Mouse (Mus musculus) brain, embryonic 14.5 days (tissue): Measurements from ENCODE around the gene Slc22a20.

Source experiments
- CTCF ChIP-seq: fragments of 200-500 bp; IDR thresholded peaks from 2 replicates; pipeline ENCODE4 v1.5.1; 2012; ENCODE audit warnings: inconsistent platforms, mild to moderate bottlenecking, moderate library complexity, borderline replicate concordance; ENCODE audit not compliant: insufficient read depth, insufficient read length; ENCODE audit errors: extremely low read depth
- POLR2A ChIP-seq: fragments of 200-500 bp; IDR thresholded peaks from 2 replicates; pipeline ENCODE4 v1.6.1; 2012; ENCODE audit warnings: mild to moderate bottlenecking, inconsistent platforms, borderline replicate concordance; ENCODE audit not compliant: poor library complexity, insufficient read depth, insufficient read length, severe bottlenecking; ENCODE audit errors: extremely low read depth

DNA sequence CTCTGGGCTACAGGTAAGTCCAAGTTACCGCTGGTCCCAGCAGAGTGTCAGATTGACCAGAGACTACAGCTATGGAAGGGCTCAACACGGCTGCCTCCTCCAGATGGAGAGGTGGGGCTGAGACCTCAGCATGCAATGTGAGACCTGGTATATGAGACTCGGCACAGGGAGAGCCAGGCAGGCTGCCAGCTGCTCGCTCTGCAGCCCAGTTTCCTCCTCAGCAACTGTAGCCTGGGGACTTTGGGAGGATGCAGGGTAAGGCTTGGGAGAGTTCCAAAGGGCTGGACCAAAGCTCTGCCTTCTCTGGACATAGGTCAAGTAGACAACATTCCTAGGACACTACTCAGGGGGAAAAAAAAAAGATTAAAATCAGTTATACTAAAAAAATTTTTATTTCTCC lies 45.8 kb downstream of the Slc22a20 start:
- TF ChIP-seq POLR2A, result no peak
- no peak for TF ChIP-seq CTCF
